Mouse (Mus musculus) frontal cortex, adult (tissue): ENCODE data around the gene Creg2.

ENCODE experiments used
- ATAC-seq: cut with Nextera tagmentation; 2 replicates; pipeline ENCODE4 v1.9.2; 2017; ENCODE audit warnings: mild to moderate bottlenecking, moderate library complexity, mixed read lengths; ENCODE audit not compliant: low TSS enrichment

Gene Creg2

GRCm38 (mm10) chr1:39650435-39651240 lies 636 bp downstream of the Creg2 start:
- peak; percentile 55 for ATAC-seq

GRCm38 (mm10) chr1:39649691-39650434 lies 1.4 kb downstream of the Creg2 start:
- peak; percentile 76 for ATAC-seq

GRCm38 (mm10) chr1:39648584-39648983 lies 2.7 kb downstream of the Creg2 start:
- no peak for ATAC-seq

- ATAC-seq, result no peak
Measured at GRCm38 (mm10) chr1:39645905-39646759, 5.1 kb downstream of the Creg2 start.

GRCm38 (mm10) chr1:39644333-39644732 lies 6.9 kb downstream of the Creg2 start:
- ATAC-seq, result no peak

GRCm38 (mm10) chr1:39641667-39642066 lies 9.6 kb downstream of the Creg2 start:
- ATAC-seq, result no peak

GRCm38 (mm10) chr1:39637139-39637538 lies 14.1 kb downstream of the Creg2 start:
- peak; percentile 74 for ATAC-seq

- ATAC-seq, result peak; percentile 60
Measured at GRCm38 (mm10) chr1:39636660-39637059, 14.6 kb downstream of the Creg2 start.

- ATAC-seq, result peak; percentile 16; the same call in 1 of the 2 replicates
Measured at GRCm38 (mm10) chr1:39636196-39636595, 15.1 kb downstream of the Creg2 start.

- no peak for ATAC-seq
Measured at GRCm38 (mm10) chr1:39628606-39629005, 22.7 kb downstream of the Creg2 start.

- ATAC-seq, result peak; percentile 28; the same call in 1 of the 2 replicates
Measured at GRCm38 (mm10) chr1:39625491-39625890, 25.8 kb downstream of the Creg2 start.

- ATAC-seq, result no peak
Measured at GRCm38 (mm10) chr1:39623729-39624128, 27.5 kb downstream of the Creg2 start.

- no peak for ATAC-seq
Measured at GRCm38 (mm10) chr1:39623106-39623505, 28.2 kb downstream of the Creg2 start.

GRCm38 (mm10) chr1:39618524-39618923 lies 32.8 kb downstream of the Creg2 start:
- no peak for ATAC-seq

- no peak for ATAC-seq
Measured at GRCm38 (mm10) chr1:39615526-39615925, 35.7 kb downstream of the Creg2 start.

GRCm38 (mm10) chr1:39614462-39615279 lies 36.6 kb downstream of the Creg2 start:
- peak; percentile 68 for ATAC-seq

- ATAC-seq, result no peak
Measured at GRCm38 (mm10) chr1:39613061-39613460, 38.2 kb downstream of the Creg2 start.

GRCm38 (mm10) chr1:39612491-39612890 lies 38.8 kb downstream of the Creg2 start:
- ATAC-seq, result no peak

GRCm38 (mm10) chr1:39608534-39608933 lies 42.7 kb downstream of the Creg2 start:
- ATAC-seq, result no peak

GRCm38 (mm10) chr1:39602477-39602876 lies 48.8 kb downstream of the Creg2 start:
- no peak for ATAC-seq

GRCm38 (mm10) chr1:39598726-39599125 lies 52.5 kb downstream of the Creg2 start:
- ATAC-seq, result peak; percentile 79
